Mouse (Mus musculus): ENCODE measurements around the gene Mbd3.
"Not testable (repeated sequence)": the region's sequence is repeated elsewhere in the genome, so short reads cannot be mapped to it uniquely, and the experiment has no call there.

The Mbd3 gene

DNA sequence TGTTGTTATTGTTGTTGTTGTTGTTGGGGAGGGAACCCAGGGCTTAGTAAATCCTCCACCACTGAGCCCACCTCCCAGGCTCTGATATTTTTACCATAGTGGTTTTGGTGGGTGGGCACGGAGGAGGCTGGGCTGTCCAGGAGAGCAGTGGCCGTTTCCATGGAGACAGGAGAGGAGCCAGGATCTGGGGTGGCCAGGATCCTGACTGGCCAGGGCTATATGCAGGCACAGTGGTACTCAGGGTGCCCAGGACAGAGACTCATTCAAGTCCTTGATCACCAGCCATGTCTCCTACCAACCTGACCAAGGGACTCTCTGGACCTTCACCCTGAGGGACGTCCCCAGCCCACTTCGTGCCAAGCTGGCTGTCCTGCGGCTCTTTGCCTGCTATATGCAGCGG lies 35.6 kb downstream of the Mbd3 start:
- no peak for DNase-seq

DNA sequence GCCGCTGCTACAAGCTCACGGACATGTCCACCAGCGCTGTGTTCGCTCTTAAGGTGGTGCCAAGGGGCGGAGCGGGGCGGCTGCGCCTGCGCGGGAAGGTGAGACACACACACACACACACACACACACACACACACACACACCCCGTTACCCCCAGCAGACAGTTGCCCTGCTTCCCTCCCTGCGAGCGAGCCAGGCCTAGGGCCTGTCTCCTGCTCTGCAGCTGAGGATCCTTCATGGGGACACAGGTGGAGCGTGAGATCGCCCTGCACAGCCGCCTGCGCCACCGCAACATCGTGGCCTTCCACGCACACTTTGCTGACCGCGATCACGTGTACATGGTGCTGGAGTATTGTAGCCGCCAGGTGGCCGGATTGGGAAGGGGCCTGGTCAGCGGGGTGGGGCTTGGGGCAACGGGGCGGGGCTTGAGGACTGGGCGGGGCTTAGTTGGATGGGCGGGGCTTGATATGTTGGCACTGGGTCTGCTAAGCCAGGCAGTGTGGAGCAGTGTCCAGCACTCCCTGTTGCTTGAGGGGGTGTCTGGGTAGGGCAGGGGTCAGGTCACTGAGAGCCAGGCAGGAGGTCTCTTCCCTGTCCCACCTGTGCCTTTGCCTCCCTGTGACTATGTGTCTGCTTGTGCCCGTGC lies 41.2 kb downstream of the Mbd3 start:
- no peak for DNase-seq

DNA sequence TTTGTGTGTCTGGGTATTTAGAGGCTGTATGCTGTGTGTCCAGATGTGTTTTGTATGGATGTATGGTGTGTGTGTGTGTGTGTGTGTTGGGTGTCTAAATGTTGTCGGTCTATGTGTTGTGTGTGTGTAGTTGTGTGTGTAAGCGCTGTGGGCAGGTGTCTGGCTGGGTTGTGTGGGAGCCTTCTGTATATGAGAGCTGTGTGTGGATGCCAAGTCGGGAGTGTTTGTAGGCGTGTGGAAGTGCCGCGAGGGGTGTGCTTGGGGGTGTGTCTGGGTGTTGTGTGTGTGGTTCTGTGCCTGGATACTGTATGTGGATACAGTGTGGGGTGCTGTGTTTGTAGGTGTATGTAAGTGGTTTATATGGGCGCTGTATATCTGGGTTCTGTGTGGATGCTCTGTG lies 42.0 kb downstream of the Mbd3 start:
- peak; percentile 58 for DNase-seq

DNA sequence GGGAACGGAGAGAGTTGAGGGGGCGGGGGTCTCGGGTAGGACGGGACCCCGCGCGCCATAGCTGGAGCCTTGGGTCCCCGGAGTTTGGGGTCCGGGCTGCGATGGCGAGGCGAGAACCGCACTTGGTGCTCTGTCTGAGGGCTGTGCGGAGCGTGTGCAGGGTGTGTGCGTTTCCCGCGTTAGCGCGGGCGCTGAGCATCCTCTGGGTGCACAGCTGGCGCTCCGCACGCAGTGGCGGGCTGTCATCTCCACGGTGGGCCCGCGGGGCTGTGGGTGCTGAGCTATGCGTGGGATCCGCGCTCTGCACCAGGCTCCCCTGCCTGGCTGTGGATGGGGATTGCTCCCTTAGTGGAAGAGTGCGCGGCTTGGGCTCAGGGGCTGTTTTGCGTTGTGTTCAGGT lies 42.6 kb downstream of the Mbd3 start:
- no peak for DNase-seq

DNA sequence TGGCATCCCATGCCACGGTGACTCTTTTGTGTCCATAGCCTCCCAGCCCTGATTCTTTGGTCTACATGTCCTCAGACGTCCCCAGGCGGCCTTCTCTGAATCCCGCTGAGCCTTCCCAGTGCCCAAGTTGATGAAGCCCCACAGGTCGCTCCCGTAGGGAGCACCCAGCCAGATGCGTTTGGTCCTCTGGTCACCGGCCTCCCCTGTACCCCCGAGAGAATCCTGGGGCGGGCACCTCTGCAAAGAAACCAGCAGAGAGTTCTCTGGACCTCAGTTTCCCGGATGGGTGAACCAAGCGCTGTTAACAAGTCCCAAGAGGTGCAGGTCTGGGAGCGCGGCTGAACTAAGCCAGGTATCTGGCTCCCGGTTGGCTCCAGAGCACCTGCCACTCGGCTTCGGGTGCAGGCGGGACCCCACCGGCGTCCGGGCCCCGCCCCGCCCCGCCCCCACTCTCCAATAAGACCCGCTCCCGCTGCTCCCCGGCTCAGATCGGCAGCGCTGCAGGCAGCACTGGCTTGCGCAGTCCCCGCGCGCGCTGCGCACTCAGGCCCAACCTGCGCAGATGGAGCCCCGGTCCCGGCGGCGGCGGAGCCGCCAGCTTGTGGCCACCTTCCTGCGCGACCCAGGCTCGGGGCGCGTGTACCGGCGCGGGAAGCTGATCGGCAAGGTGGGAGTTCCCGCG lies 43.2 kb downstream of the Mbd3 start, which contains the start of gene Plk5:
Gene Plk5, plus strand, starts transcription at position 459 of the 682 bp plus-strand sequence.
- DNase-seq = no peak

DNA sequence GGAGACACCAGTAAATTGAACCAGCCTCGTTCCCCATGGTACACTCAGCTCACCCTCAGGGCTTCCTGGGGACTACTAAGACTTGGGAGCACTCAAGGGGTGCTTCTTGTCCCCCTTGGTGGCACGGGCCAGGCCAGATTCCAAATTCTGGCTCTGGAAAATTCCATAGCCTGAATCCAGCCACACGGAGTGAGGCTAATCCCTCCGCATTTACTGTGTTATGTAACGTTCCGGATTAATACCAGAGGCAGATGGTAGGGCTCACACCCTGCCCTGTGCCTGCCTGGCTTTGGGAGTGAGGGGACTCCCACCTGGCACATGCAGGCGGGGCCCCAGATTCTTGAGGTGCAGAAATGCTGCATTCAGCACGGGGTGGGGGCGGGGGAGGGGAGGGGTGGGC lies 43.9 kb downstream of the Mbd3 start:
- DNase-seq = no peak

DNA sequence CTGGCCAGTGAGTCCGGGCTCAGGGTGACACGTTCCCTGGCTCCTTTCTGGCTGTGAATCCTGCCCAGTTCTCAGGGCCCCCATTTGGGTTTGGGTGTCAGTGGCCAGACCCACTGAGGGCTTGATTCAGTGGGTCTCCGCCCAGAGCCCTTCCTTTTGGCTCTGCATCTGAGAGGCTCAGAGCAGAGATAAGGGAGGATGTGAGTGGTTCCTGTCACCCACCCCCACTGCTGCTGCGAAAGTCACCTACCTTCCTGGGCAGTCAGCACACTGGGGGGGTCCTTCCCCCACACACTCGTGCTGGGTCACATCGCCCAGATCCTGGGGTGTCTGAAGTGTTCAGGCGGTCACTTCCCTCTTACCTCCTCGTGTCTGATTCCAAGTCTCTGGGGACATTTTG lies 46.6 kb downstream of the Mbd3 start:
- DNase-seq = no peak

DNA sequence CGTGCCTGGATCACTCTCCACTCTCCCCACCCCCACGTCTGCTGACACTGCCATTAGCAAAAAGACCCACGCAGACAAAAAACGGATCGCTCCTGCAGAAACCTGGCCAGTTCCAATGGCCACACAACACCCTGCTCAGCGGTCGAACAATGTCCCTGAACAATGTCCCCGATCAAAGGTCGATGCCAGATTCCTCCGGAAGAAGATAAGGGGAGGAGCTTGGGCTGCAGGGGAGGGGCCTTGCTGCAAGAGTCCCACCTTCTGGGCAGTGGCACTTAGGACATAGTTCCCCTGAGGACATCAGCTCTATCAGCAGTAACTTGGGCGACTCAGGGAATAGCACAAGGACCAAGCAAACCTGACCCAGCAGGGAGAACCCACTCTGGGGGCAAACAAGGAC lies 47.5 kb downstream of the Mbd3 start:
- no peak for DNase-seq

DNA sequence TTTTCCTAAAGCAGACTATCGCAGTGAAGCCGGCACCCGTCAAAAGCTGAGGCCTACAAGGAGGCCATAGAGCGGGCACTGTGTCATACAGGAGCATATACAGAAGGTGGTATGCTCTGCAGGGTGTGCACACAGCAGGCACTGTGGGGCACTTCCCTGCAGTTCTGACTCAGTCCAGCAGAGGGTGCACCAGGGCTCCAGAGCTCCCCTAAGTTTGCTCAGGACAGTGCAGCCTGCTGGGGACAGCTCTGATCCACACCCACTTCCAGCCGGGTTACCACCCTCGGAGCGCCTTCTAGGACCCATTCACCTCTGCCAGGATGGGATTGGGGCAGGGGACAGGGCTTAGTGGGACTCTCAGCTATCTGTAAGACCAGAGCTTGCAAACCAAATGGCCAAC lies 49.1 kb downstream of the Mbd3 start:
- DNase-seq = peak; percentile 77

DNA sequence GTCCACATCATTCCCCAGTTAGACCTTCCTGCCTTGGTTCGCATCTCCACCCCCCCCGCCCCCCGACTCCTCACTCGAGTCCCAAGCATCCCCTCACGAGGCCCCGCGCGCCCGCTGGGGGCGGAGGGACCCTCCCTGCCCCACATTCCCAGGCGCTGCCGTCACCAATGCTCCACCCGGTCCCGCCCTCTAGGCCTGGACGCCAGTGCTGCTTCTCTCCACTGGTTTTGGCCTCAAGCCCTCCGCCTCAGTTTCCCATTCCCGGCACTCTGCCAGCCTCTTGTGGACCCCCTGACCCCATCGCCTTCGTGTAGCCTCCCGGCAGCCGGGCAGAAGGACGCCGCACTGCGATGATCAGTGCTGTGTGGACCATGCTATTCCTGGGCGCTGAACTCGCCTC lies 50.4 kb downstream of the Mbd3 start:
- DNase-seq = no peak

DNA sequence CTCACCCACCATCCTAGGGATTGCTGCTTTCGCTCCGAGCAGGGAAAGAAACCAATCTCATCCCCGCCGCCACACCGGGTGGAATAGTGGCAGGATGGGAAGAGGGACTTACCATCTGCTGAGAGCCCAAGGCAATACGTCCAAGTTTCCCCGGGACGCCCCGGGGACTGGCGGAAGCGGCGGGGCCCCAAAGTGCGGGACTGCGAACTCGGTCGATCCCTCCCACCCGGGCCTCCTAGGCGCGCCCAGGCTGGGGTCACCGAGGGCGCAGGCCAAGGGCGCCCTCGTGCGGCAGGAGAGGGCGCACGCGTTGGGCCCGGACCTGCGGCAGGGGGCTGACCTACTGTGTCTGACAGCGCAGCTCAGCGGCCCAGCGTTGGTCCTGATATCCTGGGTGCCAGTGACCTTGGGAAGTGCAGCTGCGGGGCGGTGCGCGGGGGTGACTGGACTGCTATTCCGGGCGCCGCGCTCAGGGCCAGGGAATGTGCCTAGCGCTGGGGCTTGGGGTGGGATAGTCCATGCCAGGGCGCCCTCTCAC lies 51.0 kb downstream of the Mbd3 start, which contains the start of gene Adamtsl5:
Gene Adamtsl5, minus strand, starts transcription at position 169 of the 538 bp plus-strand sequence.
- DNase-seq = no peak

DNA sequence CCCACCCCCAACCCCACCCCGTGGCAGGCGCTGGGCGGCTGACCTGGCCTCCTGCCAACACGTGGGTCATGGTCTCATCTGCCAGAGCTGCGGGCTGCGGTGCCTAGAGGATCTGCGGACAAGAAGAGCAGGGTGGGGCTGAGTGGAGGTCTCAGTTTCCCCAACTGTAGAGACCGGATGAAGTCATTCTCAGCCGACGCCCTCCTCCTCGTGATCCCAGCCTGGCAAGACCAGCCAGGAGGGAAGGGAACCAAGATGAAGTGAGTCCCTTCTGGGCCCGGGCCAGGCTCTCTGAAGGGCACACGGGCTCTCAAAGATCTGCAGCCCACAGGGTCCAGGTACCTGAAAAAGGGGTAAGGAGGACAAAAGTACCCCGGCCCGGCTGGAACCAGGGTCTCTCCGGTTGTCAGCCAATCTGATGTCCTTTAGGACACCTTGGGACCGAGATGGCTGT lies 51.8 kb downstream of the Mbd3 start:
- DNase-seq = no peak

DNA sequence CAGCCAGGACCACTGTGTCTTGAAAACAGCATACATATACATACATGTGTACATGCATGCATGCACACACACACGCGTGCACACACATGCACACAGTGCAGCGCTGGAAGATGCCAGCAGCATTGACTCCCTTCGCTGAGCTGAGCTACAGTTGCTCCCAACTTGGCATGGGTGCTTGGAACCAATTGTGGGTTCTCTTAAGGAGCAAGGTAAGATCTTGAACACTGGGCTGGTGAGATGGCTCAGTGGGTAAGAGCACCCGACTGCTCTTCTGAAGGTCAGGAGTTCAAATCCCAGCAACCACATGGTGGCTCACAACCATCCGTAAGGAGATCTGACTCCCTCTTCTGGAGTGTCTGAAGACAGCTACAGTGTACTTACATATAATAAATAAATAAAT lies 53.4 kb downstream of the Mbd3 start:
- DNase-seq = not testable (repeated sequence)

DNA sequence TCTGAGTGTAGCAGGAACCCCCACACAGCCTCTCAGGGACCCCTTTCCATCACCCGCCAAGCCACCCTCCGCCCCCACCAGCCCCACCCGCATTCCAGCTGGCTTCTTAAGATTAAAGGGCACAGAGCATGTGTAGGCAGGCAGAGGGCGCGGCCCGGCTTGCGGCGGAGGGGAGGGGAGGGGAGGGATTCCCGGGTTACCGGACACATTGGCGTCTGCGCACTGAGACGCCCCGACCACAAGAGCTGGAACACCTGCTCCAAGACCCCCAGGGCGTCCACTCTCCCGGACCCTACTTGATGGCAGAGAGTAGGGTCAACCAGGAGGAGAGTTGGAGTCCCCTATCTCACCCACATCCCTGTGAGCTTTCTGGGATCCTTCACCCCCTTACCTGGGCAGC lies 54.2 kb downstream of the Mbd3 start:
- no peak for DNase-seq

DNA sequence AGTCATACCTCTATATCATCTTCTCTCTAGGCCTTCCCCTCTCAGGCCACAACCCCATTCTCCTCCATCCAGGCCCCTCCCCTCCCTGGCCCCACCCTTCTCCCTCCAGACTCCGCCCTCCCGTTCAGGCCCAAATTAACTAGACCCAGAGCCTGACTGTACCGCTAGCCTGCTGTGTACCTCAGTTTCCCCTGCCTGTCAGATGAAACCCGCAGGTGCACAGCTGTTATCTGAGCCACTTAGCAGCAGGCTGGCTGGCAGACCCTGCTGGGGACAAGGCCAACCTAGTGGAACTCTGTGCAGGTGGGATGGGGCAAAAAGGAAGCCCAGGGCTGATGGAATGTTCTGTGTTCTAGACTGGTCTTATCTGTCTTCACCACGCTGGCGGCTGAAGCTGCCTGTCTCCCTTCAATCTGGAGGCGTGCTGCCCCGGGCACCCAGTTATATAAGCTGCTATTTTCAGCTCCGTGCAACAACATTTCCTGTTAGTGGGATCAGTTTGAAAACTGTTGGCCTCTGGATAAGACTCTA lies 55.2 kb downstream of the Mbd3 start:
- peak; percentile 66 for DNase-seq

DNA sequence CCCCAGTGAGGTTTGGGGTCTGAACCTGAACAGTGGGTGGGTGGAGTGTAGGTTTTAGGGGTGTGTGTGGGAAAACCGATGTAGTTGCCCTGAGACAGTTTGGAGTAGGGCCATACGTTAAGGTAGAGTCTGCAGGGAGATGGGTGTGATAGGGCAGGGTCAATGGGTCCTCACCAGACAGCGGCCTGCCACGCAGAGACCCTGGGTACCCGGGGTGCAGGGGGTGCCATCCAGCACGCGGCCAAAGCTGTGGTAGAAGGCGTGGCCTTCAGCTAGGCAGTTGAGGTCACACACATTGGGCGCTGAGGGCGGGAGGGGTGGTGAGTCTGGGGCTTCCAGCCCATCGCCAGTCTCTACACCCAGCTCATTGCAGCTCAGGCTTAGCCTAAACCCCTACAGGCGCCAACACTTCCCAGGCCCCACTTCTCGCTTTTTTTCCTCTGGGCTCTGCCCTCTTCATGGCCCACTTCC lies 55.9 kb downstream of the Mbd3 start:
- no peak for DNase-seq

DNA sequence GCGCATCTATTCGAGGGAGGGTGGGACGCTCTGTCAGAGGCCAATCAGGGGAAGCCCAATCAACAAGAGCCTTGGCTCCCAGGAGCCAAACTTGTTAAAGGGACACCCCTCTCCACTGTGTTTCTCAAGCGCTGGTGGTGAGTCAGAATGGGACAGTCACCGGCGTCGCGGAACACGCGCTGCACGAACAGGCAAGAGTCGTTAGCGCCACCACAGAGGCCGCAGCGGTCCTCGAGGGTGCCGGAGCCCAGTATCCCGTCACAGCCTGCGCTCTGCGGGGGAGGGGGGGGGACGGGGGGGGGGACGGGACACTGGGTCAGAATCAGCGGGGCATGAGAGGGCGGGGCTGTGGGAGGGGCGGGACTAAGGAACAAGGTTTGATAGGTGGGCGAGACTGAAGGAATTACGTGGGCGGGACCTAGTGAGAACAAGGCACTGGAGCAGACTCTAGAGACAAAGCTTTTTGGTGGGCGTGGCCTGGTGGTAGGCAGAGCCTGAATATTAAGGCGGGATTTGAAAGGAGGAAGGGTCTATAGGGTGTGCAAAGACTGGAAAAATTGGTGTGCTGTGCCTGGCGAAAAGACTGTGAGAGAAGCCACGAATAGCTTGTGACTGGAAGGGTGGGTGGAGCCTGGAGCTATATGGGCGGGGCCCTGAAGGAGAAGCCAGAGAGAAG lies 56.5 kb downstream of the Mbd3 start:
- peak; percentile 50 for DNase-seq
